In the genomic region with DNA sequence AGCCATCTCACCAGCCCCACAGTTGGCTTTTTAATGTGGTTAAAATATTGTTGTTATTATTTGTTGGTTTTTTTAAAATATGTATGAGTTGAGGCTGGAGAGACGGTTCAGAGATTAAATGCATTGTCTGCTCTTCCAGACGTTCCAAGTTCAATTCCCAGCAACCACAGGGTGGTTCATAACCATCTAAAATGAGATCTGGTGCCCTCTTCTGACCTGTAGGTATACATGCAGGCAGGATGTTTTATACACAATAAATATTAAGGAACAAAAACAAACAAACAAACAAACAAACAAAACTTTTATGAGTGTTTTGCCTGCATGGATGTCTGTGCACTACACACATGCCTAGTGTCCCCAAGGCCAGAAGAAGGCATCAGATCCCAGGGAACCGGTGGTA, we compare ENCODE assay signal across 1 mouse cellular context.
TF ChIP-seq lines count a peak whose summit lies in the region.

No protein-coding gene starts in this region.

TF ChIP-seq in CH12.LX, 34 proteins besides CTCF, POLR2A, EP300 and RAD21:
- 0 out of 2 replicates have a peak, but pooled peaks have one; percentile 5 for TF ChIP-seq ZNF384 (IDR thresholded peaks at IDR 0.05; ENCODE audit: low read depth, low read length)
- no peak for TF ChIP-seq KAT2A (IDR thresholded peaks at IDR 0.05; ENCODE audit: insufficient replicate concordance, low read length)
- no peak for TF ChIP-seq SMC3 (IDR thresholded peaks at IDR 0.05; ENCODE audit: low read depth, low read length)
